Mouse (Mus musculus) ES-Bruce4 (cell line): Measurements from ENCODE around the gene Arl5b. TPM values are rescaled to one million over a fixed set of nuclear protein-coding genes. Genes with fewer than 3 reads are reported as not detected.

Source experiments
- H3K27ac ChIP-seq: 2 replicates; pipeline ENCODE4 v1.5.1; 2012; ENCODE audit warnings: low read length, inconsistent platforms; ENCODE audit not compliant: insufficient read depth
- H3K27me3 ChIP-seq: 2 replicates; pipeline ENCODE4 v1.6.1; 2012; ENCODE audit warnings: mild to moderate bottlenecking, low read length, inconsistent platforms; ENCODE audit not compliant: control insufficient read depth, poor library complexity, insufficient read depth, severe bottlenecking
- H3K36me3 ChIP-seq: 2 replicates; pipeline ENCODE4 v1.6.1; 2012; ENCODE audit warnings: inconsistent platforms, mild to moderate bottlenecking, low read length, moderate library complexity; ENCODE audit not compliant: control insufficient read depth, poor library complexity, insufficient read depth, severe bottlenecking
- H3K4me1 ChIP-seq: one replicate; pipeline ENCODE4 v1.8.1; 2011; ENCODE audit warnings: low read length; ENCODE audit not compliant: control insufficient read depth, insufficient read depth
- H3K4me3 ChIP-seq: 2 replicates; pipeline ENCODE4 v1.5.1; 2011; ENCODE audit warnings: low read depth, mild to moderate bottlenecking, low read length
- H3K9ac ChIP-seq: 2 replicates; pipeline ENCODE4 v1.6.1; 2012; ENCODE audit warnings: low read depth, mild to moderate bottlenecking, inconsistent platforms; ENCODE audit not compliant: poor library complexity, severe bottlenecking
- H3K9me3 ChIP-seq: replicated peaks from 2 replicates; pipeline ENCODE4 v1.6.1; 2012; ENCODE audit warnings: mild to moderate bottlenecking, low read length, inconsistent platforms; ENCODE audit not compliant: control insufficient read depth, poor library complexity, insufficient read depth, severe bottlenecking
- CTCF ChIP-seq: IDR thresholded peaks from one replicate; pipeline ENCODE4 v1.8.1; 2011; ENCODE audit warnings: low read depth, low read length
- EP300 ChIP-seq: IDR thresholded peaks from 2 replicates; pipeline ENCODE4 v1.6.1; 2011; ENCODE audit warnings: low read depth, low read length; ENCODE audit not compliant: insufficient read depth
- POLR2A ChIP-seq: IDR thresholded peaks from one replicate; pipeline ENCODE4 v1.8.1; 2011; ENCODE audit warnings: low read length; ENCODE audit not compliant: insufficient read depth
- polyA plus RNA-seq: library from polyadenylated mRNA; stranded (reverse); fragments of >200 nt; gene quantifications from 2 replicates; pipeline ENCODE4 v1.2.4, GENCODE M21; 2011; ENCODE audit warnings: low read depth; ENCODE audit not compliant: missing spikeins, insufficient read depth, insufficient read length

The Arl5b gene
- polyA plus RNA-seq, 1 experiment: 66.9 TPM

GRCm38 (mm10) chr2:15096514-15097090 lies 47.4 kb downstream of the Arl5b start:
- H3K27me3 ChIP-seq: no peaks in the 10 kb centered on the region
- no peak overlapping the region for H3K4me3 ChIP-seq
- no peaks in the 10 kb centered on the region for H3K9me3 ChIP-seq
- H3K4me1 ChIP-seq: no peaks in the 10 kb centered on the region
- no peak overlapping the region for H3K27ac ChIP-seq
- H3K9ac ChIP-seq: no peak overlapping the region
- TF ChIP-seq EP300 (no peak), CTCF (no peak), POLR2A (no peak)
- no peaks in the 10 kb centered on the region for H3K36me3 ChIP-seq

- H3K4me1 ChIP-seq: no peaks in the 10 kb centered on the region
- no peak overlapping the region for H3K27ac ChIP-seq
- no peaks in the 10 kb centered on the region for H3K27me3 ChIP-seq
- no peaks in the 10 kb centered on the region for H3K36me3 ChIP-seq
- no peak overlapping the region for H3K4me3 ChIP-seq
- H3K9me3 ChIP-seq: no peaks in the 10 kb centered on the region
- TF ChIP-seq CTCF (no peak), POLR2A (no peak), EP300 (no peak)
- no peak overlapping the region for H3K9ac ChIP-seq
These were observed 55.2 kb downstream of the Arl5b start for GRCm38 (mm10) chr2:15104386-15104785.

GRCm38 (mm10) chr2:15111290-15111689 lies 62.1 kb downstream of the Arl5b start:
- Histone ChIP-seq H3K27me3 (no peaks in the 10 kb centered on the region), H3K36me3 (no peaks in the 10 kb centered on the region), H3K9ac (no peak overlapping the region), H3K4me1 (no peaks in the 10 kb centered on the region), H3K4me3 (no peak overlapping the region), H3K27ac (no peak overlapping the region), H3K9me3 (no peaks in the 10 kb centered on the region)
- TF ChIP-seq EP300: no peak
- TF ChIP-seq CTCF: no peak
- no peak for TF ChIP-seq POLR2A

GRCm38 (mm10) chr2:15111808-15112440 lies 62.7 kb downstream of the Arl5b start:
- Histone ChIP-seq H3K4me1 (no peaks in the 10 kb centered on the region), H3K36me3 (no peaks in the 10 kb centered on the region), H3K27ac (no peak overlapping the region), H3K9me3 (no peaks in the 10 kb centered on the region), H3K27me3 (no peaks in the 10 kb centered on the region), H3K9ac (no peak overlapping the region), H3K4me3 (no peak overlapping the region)
- TF ChIP-seq EP300 (no peak), POLR2A (no peak), CTCF (no peak)

- no peaks in the 10 kb centered on the region for H3K9me3 ChIP-seq
- H3K4me3 ChIP-seq: no peak overlapping the region
- H3K27me3 ChIP-seq: no peaks in the 10 kb centered on the region
- TF ChIP-seq CTCF: no peak
- TF ChIP-seq EP300: no peak
- TF ChIP-seq POLR2A: no peak
- no peaks in the 10 kb centered on the region for H3K36me3 ChIP-seq
- no peaks in the 10 kb centered on the region for H3K4me1 ChIP-seq
- H3K27ac ChIP-seq: no peak overlapping the region
- H3K9ac ChIP-seq: no peak overlapping the region
These were observed 63.5 kb downstream of the Arl5b start for GRCm38 (mm10) chr2:15112741-15113140.

GRCm38 (mm10) chr2:15121217-15121680 lies 72.1 kb downstream of the Arl5b start:
- Histone ChIP-seq H3K36me3 (no peaks in the 10 kb centered on the region), H3K27me3 (no peaks in the 10 kb centered on the region)

More at GRCm38 (mm10) chr2:15121217-15121680, 72.1 kb downstream of the Arl5b start:
- TF ChIP-seq EP300 (no peak), POLR2A (no peak), CTCF (no peak)
- Histone ChIP-seq H3K27ac (no peak overlapping the region), H3K4me1 (no peaks in the 10 kb centered on the region), H3K9ac (no peak overlapping the region), H3K4me3 (no peak overlapping the region), H3K9me3 (no peaks in the 10 kb centered on the region)

Other genes starting within 250 kb of the Arl5b start
- 20.2 and 20.5 TPM in 2 replicates for gene Nsun6, start 5.7 kb downstream of the Arl5b start, polyA plus RNA-seq